Mouse (Mus musculus): ENCODE results near the gene Ahcyl2. TPM values are rescaled to one million over a fixed set of nuclear protein-coding genes. Genes with fewer than 3 reads are reported as not detected.

Ahcyl2 gene
- polyA plus RNA-seq, 1 experiment: 37.2 TPM

DNA sequence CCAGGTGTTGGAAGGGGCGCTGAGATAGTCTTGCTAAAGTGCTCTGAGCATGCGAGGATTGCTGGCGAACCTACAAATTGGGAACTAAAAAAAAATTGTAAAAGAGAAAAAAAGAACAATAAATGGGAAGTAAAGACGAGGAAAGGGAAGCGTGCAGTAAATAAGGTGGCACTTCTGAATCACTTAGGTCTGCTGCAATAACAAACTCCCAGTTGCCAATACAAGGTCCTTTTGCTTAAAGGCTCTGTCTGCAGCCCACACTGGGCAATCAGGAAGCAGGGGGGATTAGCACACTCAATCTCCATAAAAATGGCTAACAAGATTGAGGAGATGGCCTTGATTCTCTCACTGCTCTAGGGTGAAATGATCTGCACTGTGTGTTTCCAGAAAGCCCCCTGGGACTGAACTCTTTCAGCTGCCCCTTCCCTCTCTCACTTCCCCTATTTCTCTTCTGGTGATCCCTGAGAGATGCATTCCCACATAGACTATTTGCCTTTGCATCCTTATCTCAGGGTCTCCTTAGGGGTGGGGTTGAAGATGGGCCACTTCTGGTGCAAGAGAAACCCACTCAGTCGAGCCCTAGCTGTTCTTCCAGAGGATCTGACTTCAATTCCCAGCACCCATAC is 157.9 kb downstream of the Ahcyl2 start:
- Histone ChIP-seq H3K4me3 (ENCODE audit: low read depth, low read length) (no peak overlapping the region), H3K27me3 (ENCODE audit: control insufficient read depth, insufficient read depth, low read length, poor library complexity, severe bottlenecking) (no peaks in the 10 kb centered on the region), H3K9ac (ENCODE audit: low read depth, poor library complexity, severe bottlenecking) (no peak overlapping the region), H3K36me3 (ENCODE audit: control insufficient read depth, insufficient read depth, low read length, poor library complexity, severe bottlenecking) (no peaks in the 10 kb centered on the region), H3K27ac (ENCODE audit: insufficient read depth, low read length) (no peak overlapping the region), H3K4me1 (ENCODE audit: control insufficient read depth, insufficient read depth, low read length) (no peaks in the 10 kb centered on the region), H3K9me3 (replicated peaks; ENCODE audit: control insufficient read depth, insufficient read depth, low read length, poor library complexity, severe bottlenecking) (no peaks in the 10 kb centered on the region)
- TF ChIP-seq EP300 (IDR thresholded peaks at IDR 0.05; ENCODE audit: insufficient read depth, low read depth, low read length) (no peak), POLR2A (IDR thresholded peaks at IDR 0.05; ENCODE audit: insufficient read depth, low read length) (no peak), CTCF (IDR thresholded peaks at IDR 0.05; ENCODE audit: low read depth, low read length) (no peak)

DNA sequence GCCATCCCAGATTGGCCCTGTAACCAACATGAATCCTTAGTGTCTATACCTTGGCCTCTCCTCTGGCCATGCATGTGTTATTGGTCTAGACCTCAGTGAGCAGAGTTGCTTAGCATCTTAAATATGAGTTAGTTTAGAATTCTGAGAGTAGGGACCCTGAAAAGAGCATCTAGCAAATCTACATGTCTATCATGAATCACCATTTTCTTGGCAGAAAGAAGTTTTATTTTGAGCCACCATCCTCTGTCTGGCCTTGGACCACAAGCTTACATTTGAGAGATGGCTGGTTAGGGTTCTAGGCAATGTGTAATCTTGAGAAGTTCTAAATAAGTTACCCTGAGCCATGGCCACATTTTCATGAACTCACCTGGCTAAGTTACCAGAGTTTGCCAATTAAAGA is 162.3 kb downstream of the Ahcyl2 start:
- H3K27ac ChIP-seq (ENCODE audit: insufficient read depth, low read length): no peak overlapping the region
- no peak overlapping the region for H3K4me3 ChIP-seq (ENCODE audit: low read depth, low read length)
- no peak overlapping the region for H3K9ac ChIP-seq (ENCODE audit: low read depth, poor library complexity, severe bottlenecking)
- H3K4me1 ChIP-seq (ENCODE audit: control insufficient read depth, insufficient read depth, low read length): no peaks in the 10 kb centered on the region
- no peaks in the 10 kb centered on the region for H3K36me3 ChIP-seq (ENCODE audit: control insufficient read depth, insufficient read depth, low read length, poor library complexity, severe bottlenecking)
- no peak for TF ChIP-seq POLR2A (IDR thresholded peaks at IDR 0.05; ENCODE audit: insufficient read depth, low read length)
- no peak for TF ChIP-seq CTCF (IDR thresholded peaks at IDR 0.05; ENCODE audit: low read depth, low read length)
- TF ChIP-seq EP300 (IDR thresholded peaks at IDR 0.05; ENCODE audit: insufficient read depth, low read depth, low read length): no peak
- no peaks in the 10 kb centered on the region for H3K9me3 ChIP-seq (replicated peaks; ENCODE audit: control insufficient read depth, insufficient read depth, low read length, poor library complexity, severe bottlenecking)
- no peaks in the 10 kb centered on the region for H3K27me3 ChIP-seq (ENCODE audit: control insufficient read depth, insufficient read depth, low read length, poor library complexity, severe bottlenecking)

DNA sequence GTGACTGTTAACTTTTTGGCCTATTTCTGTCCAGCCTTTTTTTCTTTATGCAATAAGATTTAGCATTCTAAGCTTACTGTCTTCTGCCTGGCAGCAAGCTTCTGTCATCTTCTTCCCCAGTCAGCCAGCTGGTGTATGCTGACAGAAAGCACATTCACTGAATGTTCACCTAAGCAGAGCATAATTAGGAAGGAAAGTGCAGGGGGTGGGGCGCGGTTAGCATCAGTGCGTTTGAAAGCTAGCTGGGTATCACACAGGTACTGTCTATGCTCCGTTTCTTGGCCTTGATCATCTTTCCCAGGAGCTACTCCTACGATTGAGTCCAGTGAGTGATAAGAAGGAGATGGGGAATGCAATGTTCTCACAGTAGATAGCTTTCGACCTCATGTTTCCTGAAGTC is 162.9 kb downstream of the Ahcyl2 start:
- no peaks in the 10 kb centered on the region for H3K27me3 ChIP-seq (ENCODE audit: control insufficient read depth, insufficient read depth, low read length, poor library complexity, severe bottlenecking)
- no peak overlapping the region for H3K27ac ChIP-seq (ENCODE audit: insufficient read depth, low read length)
- H3K9me3 ChIP-seq (replicated peaks; ENCODE audit: control insufficient read depth, insufficient read depth, low read length, poor library complexity, severe bottlenecking): no peaks in the 10 kb centered on the region
- no peaks in the 10 kb centered on the region for H3K4me1 ChIP-seq (ENCODE audit: control insufficient read depth, insufficient read depth, low read length)
- no peak overlapping the region for H3K4me3 ChIP-seq (ENCODE audit: low read depth, low read length)
- TF ChIP-seq POLR2A (IDR thresholded peaks at IDR 0.05; ENCODE audit: insufficient read depth, low read length) (no peak), EP300 (IDR thresholded peaks at IDR 0.05; ENCODE audit: insufficient read depth, low read depth, low read length) (no peak), CTCF (IDR thresholded peaks at IDR 0.05; ENCODE audit: low read depth, low read length) (no peak)
- H3K9ac ChIP-seq (ENCODE audit: low read depth, poor library complexity, severe bottlenecking): no peak overlapping the region
- H3K36me3 ChIP-seq (ENCODE audit: control insufficient read depth, insufficient read depth, low read length, poor library complexity, severe bottlenecking): no peaks in the 10 kb centered on the region

DNA sequence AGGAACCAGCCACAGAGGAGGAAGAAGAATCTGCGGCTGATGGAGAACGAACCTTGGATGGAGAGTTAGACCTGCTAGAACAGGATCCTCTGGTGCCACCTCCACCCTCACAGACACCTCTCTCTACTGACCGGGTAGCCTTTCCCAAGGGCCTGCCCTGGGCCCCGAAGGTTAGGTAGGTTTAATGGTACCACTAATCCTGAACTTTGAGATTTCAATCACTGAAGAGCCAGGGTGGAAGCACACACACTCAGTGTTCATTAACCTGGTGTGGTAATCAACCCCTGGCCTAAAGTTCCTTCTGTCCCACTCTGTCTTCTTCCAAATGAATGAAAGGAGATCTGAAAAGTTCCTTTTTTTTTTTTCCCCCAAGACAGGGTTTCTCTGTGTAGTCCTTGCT is 163.4 kb downstream of the Ahcyl2 start:
- no peak overlapping the region for H3K4me3 ChIP-seq (ENCODE audit: low read depth, low read length)
- TF ChIP-seq POLR2A (IDR thresholded peaks at IDR 0.05; ENCODE audit: insufficient read depth, low read length): no peak
- TF ChIP-seq CTCF (IDR thresholded peaks at IDR 0.05; ENCODE audit: low read depth, low read length): no peak
- TF ChIP-seq EP300 (IDR thresholded peaks at IDR 0.05; ENCODE audit: insufficient read depth, low read depth, low read length): no peak
- no peak overlapping the region for H3K27ac ChIP-seq (ENCODE audit: insufficient read depth, low read length)

DNA sequence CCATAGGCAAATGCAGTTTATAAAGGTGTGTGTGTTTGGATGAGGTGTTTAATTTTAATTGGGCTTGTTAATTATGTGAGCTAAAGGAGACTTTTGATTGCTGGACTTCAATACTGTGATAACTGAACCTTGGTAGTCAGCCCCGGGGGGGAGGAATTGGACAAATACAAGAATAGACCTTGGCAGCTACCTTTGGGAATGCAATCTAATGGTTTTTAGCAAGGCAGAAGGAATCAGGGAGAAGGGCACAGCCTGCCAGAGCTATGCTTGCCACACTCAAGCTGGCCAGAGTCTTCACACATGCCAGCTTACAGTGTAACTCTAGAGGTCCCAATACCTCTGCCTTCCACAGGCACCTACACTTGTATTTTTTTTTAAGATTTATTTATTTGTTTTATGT is 167.9 kb downstream of the Ahcyl2 start:
- Histone ChIP-seq H3K4me3 (ENCODE audit: low read depth, low read length) (no peak overlapping the region), H3K9ac (ENCODE audit: low read depth, poor library complexity, severe bottlenecking) (no peak overlapping the region), H3K36me3 (ENCODE audit: control insufficient read depth, insufficient read depth, low read length, poor library complexity, severe bottlenecking) (no peaks in the 10 kb centered on the region), H3K9me3 (replicated peaks; ENCODE audit: control insufficient read depth, insufficient read depth, low read length, poor library complexity, severe bottlenecking) (no peaks in the 10 kb centered on the region), H3K27me3 (ENCODE audit: control insufficient read depth, insufficient read depth, low read length, poor library complexity, severe bottlenecking) (no peaks in the 10 kb centered on the region), H3K27ac (ENCODE audit: insufficient read depth, low read length) (no peak overlapping the region), H3K4me1 (ENCODE audit: control insufficient read depth, insufficient read depth, low read length) (no peaks in the 10 kb centered on the region)
- no peak for TF ChIP-seq CTCF (IDR thresholded peaks at IDR 0.05; ENCODE audit: low read depth, low read length)
- TF ChIP-seq POLR2A (IDR thresholded peaks at IDR 0.05; ENCODE audit: insufficient read depth, low read length): no peak
- no peak for TF ChIP-seq EP300 (IDR thresholded peaks at IDR 0.05; ENCODE audit: insufficient read depth, low read depth, low read length)

More for the DNA sequence above, 163.4 kb downstream of the Ahcyl2 start:
- no peaks in the 10 kb centered on the region for H3K27me3 ChIP-seq (ENCODE audit: control insufficient read depth, insufficient read depth, low read length, poor library complexity, severe bottlenecking)
- H3K4me1 ChIP-seq (ENCODE audit: control insufficient read depth, insufficient read depth, low read length): no peaks in the 10 kb centered on the region
- no peak overlapping the region for H3K9ac ChIP-seq (ENCODE audit: low read depth, poor library complexity, severe bottlenecking)
- no peaks in the 10 kb centered on the region for H3K9me3 ChIP-seq (replicated peaks; ENCODE audit: control insufficient read depth, insufficient read depth, low read length, poor library complexity, severe bottlenecking)
- no peaks in the 10 kb centered on the region for H3K36me3 ChIP-seq (ENCODE audit: control insufficient read depth, insufficient read depth, low read length, poor library complexity, severe bottlenecking)

DNA sequence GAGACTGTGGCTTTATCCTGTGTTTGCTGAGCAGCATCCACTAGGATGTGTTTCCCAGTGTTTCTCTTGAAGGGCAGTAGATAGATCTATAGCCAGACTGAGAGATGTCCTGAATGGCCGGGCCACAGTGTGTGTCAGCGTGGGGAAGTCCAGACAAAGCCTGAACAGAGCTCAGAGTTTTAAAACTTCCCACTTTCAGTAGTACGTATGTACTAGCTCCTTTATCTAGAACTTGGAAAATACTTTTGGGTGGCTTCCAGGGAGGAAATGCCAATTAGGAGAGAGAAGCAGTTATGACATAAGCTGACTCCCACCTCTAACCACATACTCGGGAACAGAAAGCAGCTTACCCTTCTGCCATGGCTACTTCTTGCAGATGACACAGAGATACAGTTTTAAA is 172.6 kb downstream of the Ahcyl2 start:
- H3K36me3 ChIP-seq (ENCODE audit: control insufficient read depth, insufficient read depth, low read length, poor library complexity, severe bottlenecking): no peaks in the 10 kb centered on the region
- H3K27ac ChIP-seq (ENCODE audit: insufficient read depth, low read length): no peak overlapping the region
- TF ChIP-seq EP300 (IDR thresholded peaks at IDR 0.05; ENCODE audit: insufficient read depth, low read depth, low read length) (no peak), CTCF (IDR thresholded peaks at IDR 0.05; ENCODE audit: low read depth, low read length) (no peak), POLR2A (IDR thresholded peaks at IDR 0.05; ENCODE audit: insufficient read depth, low read length) (no peak)

More for the DNA sequence above, 172.6 kb downstream of the Ahcyl2 start:
- Histone ChIP-seq H3K4me1 (ENCODE audit: control insufficient read depth, insufficient read depth, low read length) (no peaks in the 10 kb centered on the region), H3K9ac (ENCODE audit: low read depth, poor library complexity, severe bottlenecking) (no peak overlapping the region), H3K27me3 (ENCODE audit: control insufficient read depth, insufficient read depth, low read length, poor library complexity, severe bottlenecking) (no peaks in the 10 kb centered on the region), H3K9me3 (replicated peaks; ENCODE audit: control insufficient read depth, insufficient read depth, low read length, poor library complexity, severe bottlenecking) (no peaks in the 10 kb centered on the region), H3K4me3 (ENCODE audit: low read depth, low read length) (no peak overlapping the region)

Measured in ES-Bruce4 (cell line).